Comparison of ENCODE assay signal across 24 mouse cellular contexts in the genomic region with DNA sequence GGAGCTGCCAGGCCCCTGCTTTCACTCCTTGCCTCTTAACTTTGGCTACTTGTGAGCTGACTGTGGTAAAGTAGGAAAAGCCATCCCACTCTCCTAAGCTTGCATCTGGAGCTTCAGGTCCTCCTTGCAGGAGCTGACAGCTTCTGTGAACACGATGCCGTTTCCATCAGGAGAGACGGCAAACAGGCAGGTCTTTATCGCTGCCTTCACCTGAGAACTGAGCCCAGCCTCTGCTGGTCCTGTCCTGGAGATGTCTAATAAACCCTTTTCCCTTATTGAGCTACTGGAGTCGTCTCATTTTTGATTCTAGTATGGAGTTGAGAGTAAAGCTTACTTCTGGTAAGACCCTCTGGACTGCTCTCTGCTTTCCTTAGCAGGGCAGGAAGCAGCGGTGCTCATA. TPM values are rescaled to one million over a fixed set of nuclear protein-coding genes. Genes with fewer than 3 reads are reported as not detected.
"Had no signal": no experiment of that assay in that cellular context is flagged by ENCODE, and none has a peak within 500 bp of the region (broad histone marks: within the 10 kb centered on the region; RNA-seq: fewer than 3 reads in every experiment).

No protein-coding gene starts in this region.

- H3K4me2 ChIP-seq: liver, embryonic 15.5 days; lung, embryonic 15.5 days; midbrain, embryonic 12.5 days; midbrain, embryonic 15.5 days; neural tube, embryonic 13.5 days; neural tube, embryonic 15.5 days; stomach, embryonic 15.5 days had no signal

- H3K9me3 ChIP-seq: liver, embryonic 15.5 days; lung, embryonic 15.5 days; megakaryocyte, embryonic 14.5 days; midbrain, embryonic 12.5 days; midbrain, embryonic 15.5 days; neural tube, embryonic 13.5 days; neural tube, embryonic 15.5 days; stomach, embryonic 15.5 days had no signal

- H3K27ac ChIP-seq: liver, embryonic 15.5 days; lung, embryonic 15.5 days; macrophage; midbrain, embryonic 12.5 days; midbrain, embryonic 15.5 days; neural tube, embryonic 13.5 days; neural tube, embryonic 15.5 days; stomach, embryonic 15.5 days; stomach, postnatal 0 days had no signal

- ATAC-seq: liver, postnatal 0 days; lung, postnatal 0 days; midbrain, embryonic 15.5 days had no signal

- H3K9ac ChIP-seq: liver, embryonic 15.5 days; liver, postnatal 0 days; lung, embryonic 15.5 days; midbrain, embryonic 12.5 days; midbrain, embryonic 15.5 days; neural tube, embryonic 13.5 days; neural tube, embryonic 15.5 days; stomach, embryonic 15.5 days had no signal

- DNase-seq: liver, postnatal 0 days; lung, adult 2 months; lung, postnatal 14 days; lung, postnatal 36 days; right cerebral cortex, postnatal 14 days; thymus, adult 2 months; thymus, postnatal 25 days; thymus, postnatal 4 days had no signal

- H3K27me3 ChIP-seq: liver, embryonic 15.5 days; lung, embryonic 15.5 days; megakaryocyte, embryonic 14.5 days; midbrain, embryonic 12.5 days; midbrain, embryonic 15.5 days; neural tube, embryonic 13.5 days; neural tube, embryonic 15.5 days; stomach, embryonic 15.5 days had no signal

- H3K4me3 ChIP-seq: liver, embryonic 15.5 days; lung, embryonic 15.5 days; megakaryocyte, embryonic 14.5 days; midbrain, embryonic 12.5 days; midbrain, embryonic 15.5 days; neural tube, embryonic 13.5 days; neural tube, embryonic 15.5 days; stomach, embryonic 15.5 days had no signal

RNA-seq across cellular contexts. Expression of a gene that starts 20.0 kb away (rescaled TPM):
- total RNA-seq: megakaryocyte progenitor cell, adult 5-6 weeks; midbrain, postnatal 0 days; monocyte, adult 5-6 weeks had no signal
- polyA plus RNA-seq: macrophage; midbrain, embryonic 12.5 days; midbrain, embryonic 15.5 days; midbrain, postnatal 0 days; neural tube, embryonic 11.5 days; neural tube, embryonic 13.5 days; neural tube, embryonic 15.5 days; urinary bladder, adult 2 months had no signal
